Mouse (Mus musculus) left cerebral cortex, postnatal 10 days (tissue): Measurements from ENCODE around the gene Rasa3. TPM values are rescaled to one million over a fixed set of nuclear protein-coding genes. Genes with fewer than 3 reads are reported as not detected.

Source experiments
- DNase-seq, 2 experiments: peaks; one replicate each; pipeline ENCODE4 v3.0.0; 2021 to 2022; ENCODE audit warnings: low spot score in 2 of 2, mixed read lengths in 1 of 2; ENCODE audit errors: extremely low spot score in 1 of 2
- intact Hi-C: fragments of 180-260 bp; cut with DNase I; formaldehyde crosslinking; loops from one replicate; pipeline ENCODE4 v1.15.1; 2025
- total RNA-seq, 2 experiments: library from RNA; stranded (reverse); gene quantifications; 2 replicates each; pipeline ENCODE4 v1.2.3; 2021

Gene Rasa3
- total RNA-seq, 2 experiments from 2014 or later, result 55.6 to 56.9 TPM

GRCm38 (mm10) chr8:13628067-13628466 lies 49.3 kb downstream of the Rasa3 start:
- intact Hi-C loops, result loop anchor here (5.0 kb wide), 1 partner anchor 44 kb away; no protein-coding TSS in a partner anchor
- DNase-seq, result no peak

- intact Hi-C loops, result loop anchor here (5.0 kb wide), 1 partner anchor 45 kb away; no protein-coding TSS in a partner anchor
- DNase-seq, result no peak
These were observed 49.8 kb downstream of the Rasa3 start for GRCm38 (mm10) chr8:13627591-13627990.

GRCm38 (mm10) chr8:13626114-13626513 lies 51.3 kb downstream of the Rasa3 start:
- intact Hi-C loops, result loop anchor here (5.0 kb wide), 1 partner anchor 46 kb away; no protein-coding TSS in a partner anchor
- no peak for DNase-seq

GRCm38 (mm10) chr8:13625281-13625970 lies 52.0 kb downstream of the Rasa3 start:
- DNase-seq, result no peak
- intact Hi-C loops, result loop anchor here (5.0 kb wide), 1 partner anchor 47 kb away; no protein-coding TSS in a partner anchor

- intact Hi-C loops, result loop anchor here (5.0 kb wide), 1 partner anchor 47 kb away; no protein-coding TSS in a partner anchor
- DNase-seq, result peak; percentile 53 to 71
These were observed 52.5 kb downstream of the Rasa3 start for GRCm38 (mm10) chr8:13624863-13625262.

GRCm38 (mm10) chr8:13623911-13624421 lies 53.4 kb downstream of the Rasa3 start:
- peak in 1 of 2 experiments; percentile 59 for DNase-seq
- intact Hi-C loops, result no loop called here

- intact Hi-C loops, result no loop called here
- DNase-seq, result peak; percentile 63
These were observed 54.2 kb downstream of the Rasa3 start for GRCm38 (mm10) chr8:13623038-13623750.

- intact Hi-C loops, result no loop called here
- no peak for DNase-seq
These were observed 57.0 kb downstream of the Rasa3 start for GRCm38 (mm10) chr8:13620226-13620920.

- no peak for DNase-seq
- intact Hi-C loops, result no loop called here
These were observed 60.4 kb downstream of the Rasa3 start for GRCm38 (mm10) chr8:13616831-13617505.

- intact Hi-C loops, result no loop called here
- no peak for DNase-seq
These were observed 62.4 kb downstream of the Rasa3 start for GRCm38 (mm10) chr8:13614924-13615391.

- intact Hi-C loops, result no loop called here
- no peak for DNase-seq
These were observed 63.3 kb downstream of the Rasa3 start for GRCm38 (mm10) chr8:13614136-13614535.

- DNase-seq, result no peak
- intact Hi-C loops, result no loop called here
These were observed 65.7 kb downstream of the Rasa3 start for GRCm38 (mm10) chr8:13611702-13612101.

- intact Hi-C loops, result no loop called here
- no peak for DNase-seq
These were observed 67.4 kb downstream of the Rasa3 start for GRCm38 (mm10) chr8:13609971-13610370.

GRCm38 (mm10) chr8:13608946-13609345 lies 68.5 kb downstream of the Rasa3 start:
- intact Hi-C loops, result no loop called here
- no peak for DNase-seq

GRCm38 (mm10) chr8:13605920-13606480 lies 71.4 kb downstream of the Rasa3 start:
- no peak for DNase-seq
- intact Hi-C loops, result no loop called here

- intact Hi-C loops, result loop anchor here (5.0 kb wide), 1 partner anchor 75 kb away; the partner anchor contains the start of gene Rasa3
- DNase-seq, result peak in 1 of 2 experiments; percentile 52
These were observed 74.8 kb downstream of the Rasa3 start for GRCm38 (mm10) chr8:13602621-13603020.

GRCm38 (mm10) chr8:13601166-13601565 lies 76.2 kb downstream of the Rasa3 start:
- intact Hi-C loops, result loop anchor here (5.0 kb wide), 1 partner anchor 76 kb away; the partner anchor contains the start of gene Rasa3
- no peak for DNase-seq

- intact Hi-C loops, result loop anchor here (5.0 kb wide), 1 partner anchor 77 kb away; the partner anchor contains the start of gene Rasa3
- no peak for DNase-seq
These were observed 76.7 kb downstream of the Rasa3 start for GRCm38 (mm10) chr8:13600716-13601115.
